Mouse (Mus musculus) spleen, postnatal 4 days (tissue): ENCODE measurements around the gene Dennd4b.
"Not testable (repeated sequence)": the region's sequence is repeated elsewhere in the genome, so short reads cannot be mapped to it uniquely, and the experiment has no call there.

Experiments
- DNase-seq, 2 experiments: peaks; one replicate each; pipeline ENCODE4 v3.0.0; 2022; ENCODE audit warnings: low spot score in 2 of 2

The Dennd4b gene

GRCm38 (mm10) chr3:90265034-90265931 is at the start of gene Dennd4b:
Gene Dennd4b, plus strand, starts transcription at chr3:90265185.
- peak; percentile 93 to 99 for DNase-seq

DNA sequence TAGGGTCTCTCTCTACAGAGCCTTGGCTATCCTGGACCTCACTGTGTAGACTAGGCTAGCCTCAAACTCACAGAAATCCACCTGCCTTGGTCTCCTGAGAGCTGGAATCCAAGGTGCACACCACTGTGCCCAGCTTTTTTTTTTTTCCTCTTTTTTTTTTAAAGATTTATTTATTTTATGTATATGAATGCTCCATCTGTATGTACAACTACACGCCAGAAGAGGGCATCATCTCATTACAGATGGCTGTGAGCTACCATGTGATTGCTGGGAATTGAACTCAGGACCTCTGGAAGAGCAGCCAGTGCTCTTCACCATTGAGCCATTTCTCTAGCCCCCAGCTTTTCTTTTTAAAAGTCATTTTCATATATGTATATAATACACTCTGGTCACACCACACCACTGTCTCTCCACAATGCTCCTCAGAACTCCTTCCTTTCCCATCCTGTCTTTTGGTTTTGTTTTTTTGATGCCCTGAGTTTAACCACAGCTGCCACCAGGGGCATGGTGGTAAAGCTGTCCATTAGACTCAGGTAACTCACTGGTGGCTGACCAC is 49.1 kb upstream of the Dennd4b start:
- DNase-seq = no peak

GRCm38 (mm10) chr3:90220088-90220487 is 44.9 kb upstream of the Dennd4b start:
- DNase-seq = peak in 1 of 2 experiments; percentile 37

DNA sequence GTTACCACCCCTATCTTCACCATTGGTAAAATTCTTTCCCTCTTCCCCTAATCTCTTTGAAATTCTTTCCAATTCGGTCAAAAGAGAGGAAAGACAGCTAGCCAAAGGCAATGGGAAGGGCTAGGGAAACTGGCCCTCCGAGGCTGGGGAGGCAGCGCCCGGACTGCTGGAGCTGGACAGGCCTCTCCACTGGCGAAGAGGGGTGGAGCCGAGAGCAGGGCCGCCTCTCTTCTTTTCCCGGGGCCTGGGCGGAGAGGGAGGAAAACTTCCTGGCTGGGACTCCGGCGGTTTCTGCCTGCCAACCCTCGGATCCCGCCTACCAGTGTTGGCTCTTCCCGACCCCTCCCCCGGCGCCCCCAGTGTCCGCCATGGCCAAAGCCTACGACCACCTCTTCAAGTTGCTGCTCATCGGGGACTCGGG is 44.4 kb upstream of the Dennd4b start:
- peak; percentile 41 to 74 for DNase-seq

- no peak for DNase-seq
Measured at GRCm38 (mm10) chr3:90221123-90221522, 43.9 kb upstream of the Dennd4b start.

GRCm38 (mm10) chr3:90222455-90222854 is 42.5 kb upstream of the Dennd4b start:
- no peak for DNase-seq

DNA sequence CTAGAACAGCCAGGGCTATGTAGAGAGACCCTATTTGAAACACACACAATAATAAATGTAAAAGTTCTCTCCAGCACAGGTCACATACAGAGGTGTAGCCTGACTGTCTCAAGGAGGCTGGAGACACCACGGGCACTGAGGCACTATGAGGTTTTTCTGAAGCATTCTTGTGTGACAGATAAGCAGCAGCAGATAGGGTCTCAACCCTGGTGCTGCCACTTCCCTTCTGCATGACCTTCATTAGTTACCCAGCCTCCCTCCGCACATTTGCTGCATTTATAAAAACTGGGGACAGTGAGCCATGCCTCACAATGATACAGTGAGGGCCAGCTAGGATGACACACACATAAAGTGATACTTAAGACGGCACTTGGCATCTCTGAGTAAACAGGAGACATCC is 42.0 kb upstream of the Dennd4b start:
- DNase-seq = no peak

DNA sequence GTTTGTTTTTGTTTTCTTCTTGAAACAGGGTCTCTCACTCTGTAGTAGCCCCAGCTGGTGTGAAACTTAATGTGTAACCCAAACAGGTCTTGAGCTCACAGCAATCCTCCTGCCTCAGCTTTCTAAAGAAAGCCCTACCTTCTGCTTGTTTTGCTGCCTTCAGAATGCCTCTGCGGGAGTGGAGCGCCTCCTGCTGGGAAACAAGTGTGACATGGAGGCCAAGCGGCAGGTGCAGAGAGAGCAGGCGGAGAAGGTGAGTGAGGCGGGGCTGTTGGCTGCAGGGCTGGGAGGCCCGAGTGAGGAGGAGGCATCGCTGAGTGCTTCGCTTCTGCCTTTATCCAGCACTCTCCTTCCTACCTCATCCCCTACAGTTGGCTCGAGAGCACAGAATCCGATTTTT is 40.7 kb upstream of the Dennd4b start:
- no peak for DNase-seq

DNA sequence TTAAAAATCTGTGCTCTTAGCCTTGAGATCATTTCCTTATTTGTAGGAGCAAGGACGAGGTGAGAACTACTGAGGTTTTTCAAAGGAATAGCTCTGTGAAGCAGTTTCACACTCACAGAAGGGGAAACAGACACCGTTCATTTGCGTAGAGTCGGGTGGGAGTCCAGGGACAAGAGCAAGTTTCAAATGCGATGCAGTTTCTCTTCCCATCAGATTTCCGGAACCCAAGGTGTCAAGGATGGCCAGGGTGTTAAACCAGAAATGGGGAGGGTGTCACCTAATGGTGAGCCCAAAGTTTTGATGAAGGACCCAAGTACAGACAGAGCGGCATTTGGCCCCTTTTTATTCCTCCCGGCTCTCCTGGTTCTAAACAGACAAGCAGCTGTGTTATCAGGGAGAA is 33.9 kb upstream of the Dennd4b start:
- no peak for DNase-seq

DNA sequence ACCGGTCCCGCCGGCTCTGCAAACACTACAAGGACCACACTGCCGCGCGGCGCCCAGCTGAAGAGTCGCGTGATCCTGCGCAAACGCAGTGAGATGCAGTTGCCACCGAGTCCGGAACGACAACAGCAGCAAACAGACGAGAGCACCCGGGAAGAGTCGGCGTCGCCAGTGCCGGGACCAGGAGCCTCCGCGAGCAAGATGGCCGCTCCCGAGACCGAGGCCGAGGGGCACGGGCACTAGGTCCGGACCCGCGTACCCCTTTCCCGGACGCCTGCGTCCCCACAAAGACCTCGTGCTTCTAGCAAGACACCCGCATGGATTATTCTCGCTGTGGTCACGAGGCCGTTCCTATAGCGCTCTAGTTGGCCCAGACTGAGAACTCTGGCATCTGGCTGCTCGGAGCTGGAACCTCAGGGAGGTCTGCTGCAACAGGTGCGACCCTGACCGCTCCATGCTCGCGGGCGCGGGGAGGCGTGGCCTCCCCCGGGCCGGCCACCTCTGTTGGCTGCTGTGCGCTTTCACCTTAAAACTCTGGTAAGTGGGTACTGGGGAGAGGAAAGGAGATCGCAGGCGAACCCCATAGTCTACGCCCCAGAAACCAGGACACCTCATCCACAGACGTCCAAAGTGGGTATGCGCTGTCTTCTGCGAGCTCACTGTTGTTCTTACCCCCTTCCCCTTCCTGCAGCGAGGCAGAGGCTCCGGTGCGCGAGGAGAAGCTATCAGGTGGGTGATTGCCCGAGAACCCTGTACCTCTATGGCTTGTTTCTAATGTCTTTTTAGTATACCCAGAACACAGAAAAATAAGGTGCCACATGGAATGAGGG is 33.3 kb upstream of the Dennd4b start, which contains the start of gene Jtb:
Gene Jtb, plus strand, starts transcription at position 91 of the 827 bp plus-strand sequence.
- peak; percentile 87 to 93 for DNase-seq

DNA sequence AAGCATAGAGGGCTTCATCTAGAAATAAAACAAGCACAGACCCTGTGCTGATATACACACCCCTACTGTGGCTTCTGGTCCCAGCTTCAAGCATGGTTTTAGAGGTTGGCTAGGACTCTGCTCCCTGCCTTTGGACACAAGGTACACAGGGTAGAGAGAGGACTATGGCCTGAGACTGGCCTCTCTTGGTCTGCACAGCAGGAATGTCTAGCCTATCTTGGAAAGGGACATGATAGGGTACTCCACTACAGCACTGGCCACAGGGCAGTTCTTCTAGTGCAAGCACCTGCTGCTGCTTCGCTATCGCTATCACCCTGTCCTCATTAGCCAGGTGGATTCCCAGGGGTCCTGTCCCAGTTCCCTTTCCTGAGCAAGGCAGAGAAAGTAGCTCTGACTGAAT is 23.7 kb upstream of the Dennd4b start:
- DNase-seq = no peak

DNA sequence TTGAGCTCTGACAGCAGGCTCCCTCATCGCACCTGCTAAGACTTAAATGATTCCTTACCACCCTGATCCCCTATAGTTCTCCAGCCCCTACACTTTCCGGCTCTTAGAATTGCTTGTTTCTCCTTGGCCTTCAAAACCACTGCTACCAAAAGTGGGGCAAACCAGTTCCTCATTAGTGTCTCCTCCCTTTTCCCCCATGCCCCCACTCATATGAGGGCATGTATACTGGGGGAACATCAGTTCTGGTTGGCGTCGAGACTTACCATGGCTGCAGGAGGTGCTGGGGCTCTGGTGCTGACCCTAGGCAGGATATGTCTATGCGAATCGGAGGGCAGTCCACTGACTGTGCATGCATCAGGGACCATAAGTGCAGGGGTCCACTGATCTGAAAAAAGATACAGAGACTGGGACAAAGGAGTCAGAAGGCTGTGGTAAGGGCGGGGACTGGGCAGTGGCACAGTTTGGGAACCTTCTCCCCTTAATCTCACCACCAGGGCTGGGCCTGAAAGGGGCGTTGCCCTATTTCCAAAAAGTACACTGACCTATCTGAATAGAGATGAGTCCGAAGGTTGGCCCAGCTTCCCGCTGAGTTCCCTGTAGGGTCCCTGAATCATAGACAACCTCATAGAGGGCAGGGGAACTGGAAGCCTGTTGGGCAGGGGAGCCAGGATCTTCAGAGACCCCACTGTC is 23.2 kb upstream of the Dennd4b start:
- DNase-seq = no peak

GRCm38 (mm10) chr3:90242984-90243775 is 21.8 kb upstream of the Dennd4b start, which contains the start of gene Creb3l4:
Gene Creb3l4, minus strand, starts transcription at chr3:90243512.
- no peak for DNase-seq

GRCm38 (mm10) chr3:90245406-90245805 is 19.6 kb upstream of the Dennd4b start:
- no peak for DNase-seq

DNA sequence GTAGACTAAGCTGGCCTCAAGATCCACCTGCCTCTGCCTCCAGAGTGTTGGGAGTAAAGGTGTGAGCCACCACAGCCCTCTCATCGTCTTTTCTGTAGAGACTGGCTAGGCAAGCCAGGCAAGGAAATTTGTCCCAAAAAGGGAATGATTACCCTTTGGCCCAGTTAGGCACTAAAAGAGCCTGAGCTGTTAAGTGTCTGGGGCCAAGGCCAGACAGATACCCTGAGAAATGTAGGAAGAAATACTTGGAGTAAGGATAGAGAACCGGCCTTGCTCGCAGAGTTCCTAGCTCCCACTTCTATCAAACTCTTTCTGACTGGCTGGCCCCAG is 17.4 kb upstream of the Dennd4b start:
- no peak for DNase-seq

DNA sequence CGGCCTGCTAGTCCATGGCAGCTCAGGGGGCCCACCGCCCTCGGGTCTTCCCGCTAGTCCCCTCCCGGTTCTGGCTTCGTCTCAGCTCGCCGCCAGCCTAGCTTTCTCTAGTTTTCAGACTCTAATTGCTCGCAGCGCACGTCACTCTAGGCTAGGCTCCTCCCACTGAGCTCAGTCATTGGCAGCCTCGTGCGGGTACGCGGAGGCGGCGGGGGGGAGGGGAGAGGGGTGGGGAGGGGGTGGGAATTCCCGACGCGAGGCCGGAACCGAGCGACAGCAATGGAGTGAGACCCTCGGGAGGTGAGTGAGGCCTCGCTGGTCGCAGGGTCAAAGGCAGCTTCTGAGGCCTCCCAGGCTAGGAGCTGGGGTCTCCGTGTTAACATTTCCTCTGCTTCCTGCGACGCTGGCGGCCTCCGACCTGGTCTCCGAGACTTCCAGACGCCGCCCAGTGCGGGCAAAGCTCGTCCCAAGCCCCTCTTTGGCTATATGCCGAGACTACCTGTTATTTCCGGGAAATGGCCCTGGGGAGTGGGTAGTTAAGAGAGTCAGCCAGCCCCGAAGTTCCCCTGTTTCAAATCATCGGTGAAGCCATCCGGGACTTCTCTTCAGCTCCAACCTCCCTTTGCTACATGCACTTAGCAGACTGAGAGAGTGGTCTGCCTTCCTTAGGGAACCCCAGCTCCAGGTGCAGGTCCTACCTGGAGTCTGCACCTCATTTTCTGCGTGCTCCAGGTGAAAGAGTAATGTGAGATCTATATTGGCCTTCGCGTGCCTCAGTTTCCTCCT is 16.8 kb upstream of the Dennd4b start, which contains the start of gene Slc39a1:
Gene Slc39a1, plus strand, starts transcription at position 213 of the 786 bp plus-strand sequence.
- DNase-seq = peak; percentile 84 to 90

DNA sequence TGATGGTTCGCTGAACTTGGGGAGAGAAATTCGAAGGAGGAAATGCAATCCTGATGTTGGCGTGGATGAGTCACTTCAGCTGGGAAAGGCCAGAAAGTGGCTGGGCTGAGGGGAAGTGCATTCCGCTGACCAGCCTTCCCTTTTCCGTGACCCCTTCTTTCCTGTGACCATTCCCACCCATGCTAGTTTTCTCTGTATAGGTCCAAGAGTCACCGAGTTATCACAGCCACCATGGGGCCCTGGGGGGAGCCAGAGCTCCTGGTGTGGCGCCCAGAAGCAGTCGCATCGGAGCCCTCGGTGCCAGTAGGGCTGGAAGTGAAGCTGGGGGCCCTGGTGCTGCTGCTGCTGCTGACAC is 16.3 kb upstream of the Dennd4b start:
- DNase-seq = no peak

GRCm38 (mm10) chr3:90250791-90251190 is 14.2 kb upstream of the Dennd4b start:
- no peak for DNase-seq

DNA sequence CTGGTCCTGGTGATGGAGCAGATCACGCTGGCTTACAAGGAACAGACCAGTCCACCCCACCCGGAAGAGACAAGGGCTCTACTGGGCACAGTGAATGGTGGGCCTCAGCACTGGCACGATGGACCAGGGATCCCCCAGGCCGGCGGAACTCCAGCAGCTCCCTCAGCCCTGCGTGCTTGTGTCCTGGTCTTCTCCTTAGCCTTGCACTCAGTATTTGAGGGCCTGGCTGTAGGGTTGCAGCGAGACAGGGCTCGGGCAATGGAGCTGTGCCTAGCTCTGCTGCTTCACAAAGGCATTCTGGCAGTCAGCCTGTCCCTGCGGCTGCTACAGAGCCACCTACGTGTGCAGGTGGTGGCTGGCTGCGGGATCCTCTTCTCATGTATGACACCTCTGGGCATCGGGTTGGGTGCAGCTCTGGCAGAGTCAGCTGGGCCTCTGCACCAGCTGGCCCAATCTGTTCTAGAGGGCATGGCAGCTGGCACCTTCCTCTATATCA is 13.2 kb upstream of the Dennd4b start:
- DNase-seq = not testable (repeated sequence)

- DNase-seq = not testable (repeated sequence)
Measured at GRCm38 (mm10) chr3:90252659-90253058, 12.3 kb upstream of the Dennd4b start.
